Mouse (Mus musculus): ENCODE data around the gene Pax3. TPM values are rescaled to one million over a fixed set of nuclear protein-coding genes. Genes with fewer than 3 reads are reported as not detected.
A peak's percentile ranks its signal among the peaks of the same experiment; 100 is the strongest.

Pax3 gene
- total RNA-seq (2021): not detected
- long read RNA-seq, experiment 1: 0 reads
- long read RNA-seq, experiment 2: 0 reads

GRCm38 (mm10) chr1:78196751-78197311 is at the start of gene Pax3:
Gene Pax3, minus strand, starts transcription at chr1:78197134.
- no peak for DNase-seq (ENCODE audit: low spot score in 2 of 2)

DNA sequence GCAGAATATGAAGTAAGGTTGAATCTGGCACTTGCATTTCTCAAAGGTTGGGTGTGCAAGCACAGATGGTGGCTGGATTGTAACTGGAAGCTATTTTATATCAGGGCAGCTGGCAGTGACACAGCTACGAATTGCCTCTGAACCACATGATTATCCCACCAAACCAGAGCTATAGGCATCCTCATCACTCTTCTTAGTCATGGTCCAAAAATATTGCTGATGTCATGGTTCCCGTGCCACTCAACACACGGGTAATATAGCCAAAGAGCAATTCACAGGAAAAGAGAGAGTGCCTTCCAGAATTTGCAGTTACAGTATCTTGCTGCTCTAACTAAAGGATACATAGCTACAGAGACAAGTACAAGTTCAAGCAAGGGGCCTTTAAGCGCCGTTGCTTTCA is 37.4 kb upstream of the Pax3 start:
- no peak for DNase-seq (ENCODE audit: low spot score in 2 of 2)

DNA sequence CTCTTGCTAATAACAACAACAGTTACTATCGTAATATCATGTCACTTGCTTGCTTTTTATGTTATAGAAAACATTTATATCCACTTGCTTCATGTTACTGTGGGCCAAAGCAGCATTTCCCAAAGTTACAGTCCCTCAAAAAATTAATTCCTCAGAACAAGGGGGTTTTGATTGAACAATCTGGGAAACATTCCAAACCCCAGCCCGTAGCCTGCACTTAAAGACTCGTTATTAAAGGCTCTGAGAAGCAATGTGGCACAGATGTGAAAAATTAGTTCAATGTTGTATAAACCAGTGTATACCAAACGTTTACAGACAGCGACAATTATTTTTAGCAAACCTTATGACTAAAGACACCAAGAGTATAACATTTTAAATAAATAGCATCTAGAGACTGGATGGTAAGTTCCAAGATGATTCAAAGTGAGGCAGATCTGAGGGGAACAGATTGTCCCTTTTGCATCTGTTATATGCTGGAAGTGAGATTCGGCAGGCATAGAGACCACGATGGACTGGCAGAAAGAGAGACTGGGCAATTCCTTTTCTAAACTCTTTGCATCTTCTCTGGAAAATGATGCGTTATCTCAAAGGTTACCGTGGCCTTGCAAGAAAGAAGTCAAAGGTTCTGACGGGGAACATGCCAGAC is 35.1 kb upstream of the Pax3 start:
- DNase-seq (ENCODE audit: low spot score in 2 of 2): no peak

DNA sequence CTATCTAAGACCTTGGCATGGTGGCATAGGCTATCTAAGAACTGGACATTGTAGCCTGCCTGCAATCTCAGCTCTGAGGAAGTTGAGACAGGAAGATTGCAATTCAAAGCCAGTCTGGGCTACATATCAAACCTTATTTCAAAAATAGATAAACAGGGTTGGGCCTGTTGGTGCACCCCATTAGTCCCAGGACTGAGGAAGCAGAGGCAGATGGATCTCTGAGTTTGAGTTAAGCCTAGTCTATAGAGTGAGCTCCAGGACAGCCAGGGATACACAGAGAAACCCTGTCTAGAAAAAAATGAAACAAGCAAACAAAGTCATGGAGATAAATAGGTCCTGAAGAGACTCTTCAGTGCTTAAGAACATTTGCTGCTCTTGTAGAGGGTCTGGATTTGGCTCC is 32.9 kb upstream of the Pax3 start:
- no peak for DNase-seq (ENCODE audit: low spot score in 2 of 2)

GRCm38 (mm10) chr1:78228771-78229170 is 31.8 kb upstream of the Pax3 start:
- DNase-seq (ENCODE audit: low spot score in 2 of 2): no peak

DNA sequence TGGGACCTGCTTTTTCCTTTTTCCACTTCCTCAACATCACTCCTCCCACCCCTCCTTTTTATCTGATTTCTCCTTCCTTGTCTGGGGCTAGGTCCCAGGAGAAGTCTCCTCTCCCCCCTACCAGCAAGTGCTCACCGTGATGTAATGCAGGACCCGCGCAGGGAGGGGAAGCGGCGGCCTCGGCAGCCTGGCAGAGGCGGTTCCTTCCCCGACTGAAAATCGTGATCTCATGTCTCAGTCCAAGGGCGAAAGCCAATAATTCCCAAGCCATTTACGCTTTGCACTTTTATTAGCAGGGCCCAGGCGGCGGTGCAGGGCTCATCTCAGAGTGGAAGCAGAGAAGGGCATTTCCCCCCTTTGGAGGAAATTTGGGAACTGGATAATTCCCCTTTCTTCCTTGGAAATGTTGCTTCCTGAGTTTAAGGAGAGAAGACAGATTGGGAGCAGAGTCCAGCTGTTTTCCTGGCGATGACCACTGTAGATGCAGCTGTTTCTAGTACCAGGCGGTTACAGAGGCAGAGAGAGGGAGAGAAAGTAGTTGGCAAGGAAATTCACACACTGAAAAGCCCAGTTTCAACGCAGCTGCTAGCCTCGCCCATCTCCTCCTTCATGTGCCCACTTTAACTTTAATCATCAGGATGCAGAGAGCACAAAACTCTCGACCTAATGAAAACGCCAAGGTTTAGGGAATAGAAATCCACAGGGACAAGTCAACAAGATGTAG is 21.3 kb upstream of the Pax3 start:
- no peak for DNase-seq (ENCODE audit: low spot score in 2 of 2)

- DNase-seq (ENCODE audit: low spot score in 2 of 2): peak in 1 of 2 experiments; percentile 30
These were observed 20.5 kb upstream of the Pax3 start for GRCm38 (mm10) chr1:78217151-78218034.

GRCm38 (mm10) chr1:78216509-78217141 is 19.7 kb upstream of the Pax3 start:
- DNase-seq (ENCODE audit: low spot score in 2 of 2): no peak

GRCm38 (mm10) chr1:78215749-78216508 is 19.0 kb upstream of the Pax3 start:
- no peak for DNase-seq (ENCODE audit: low spot score in 2 of 2)

DNA sequence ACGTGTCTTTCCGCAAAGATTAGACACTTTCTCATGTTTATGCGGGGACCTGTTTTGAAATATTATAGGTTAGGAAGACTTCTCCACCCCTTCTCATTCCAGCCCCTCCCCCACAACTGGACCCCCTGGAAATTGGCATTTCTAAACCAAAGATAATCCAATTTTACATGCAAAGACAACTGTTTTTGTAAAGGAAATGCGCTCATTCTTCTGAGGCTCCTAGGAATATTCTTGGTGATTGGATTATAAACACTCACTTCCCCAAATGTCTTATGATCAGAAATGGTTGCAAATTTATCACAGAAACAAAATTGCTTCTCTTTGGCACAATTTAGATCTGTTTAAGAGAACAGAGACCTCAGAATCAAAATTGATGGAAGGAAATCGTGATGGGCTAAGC is 14.1 kb upstream of the Pax3 start:
- no peak for DNase-seq (ENCODE audit: low spot score in 2 of 2)

GRCm38 (mm10) chr1:78210568-78210967 is 13.6 kb upstream of the Pax3 start:
- DNase-seq (ENCODE audit: low spot score in 2 of 2): no peak

DNA sequence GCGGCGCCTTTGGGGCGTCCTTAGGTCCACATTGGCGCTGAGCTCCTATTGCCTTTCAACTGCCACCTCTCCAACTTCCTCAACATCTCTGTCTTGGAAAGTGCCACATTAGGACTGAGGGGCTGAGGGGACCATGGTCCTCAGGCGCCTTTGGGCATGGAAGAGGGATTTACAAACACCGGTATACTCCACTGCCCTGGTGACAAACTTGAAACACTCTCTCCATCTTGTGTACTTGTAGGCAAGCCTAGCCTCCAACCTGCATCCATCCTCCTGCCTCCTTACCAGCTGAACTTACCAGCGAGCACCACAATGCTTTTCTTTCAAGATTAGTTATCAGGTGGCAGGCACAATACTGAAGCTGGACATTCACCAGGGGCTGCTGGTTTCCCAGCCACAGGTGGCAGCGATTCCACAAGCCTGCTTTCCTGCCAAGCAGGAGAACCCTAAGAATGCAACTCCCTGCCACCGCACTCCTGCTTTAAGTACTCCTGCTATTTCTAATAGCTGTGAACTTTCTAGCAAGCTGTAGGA is 11.4 kb upstream of the Pax3 start:
- DNase-seq (ENCODE audit: low spot score in 2 of 2): no peak

GRCm38 (mm10) chr1:78204341-78204740 is 7.4 kb upstream of the Pax3 start:
- no peak for DNase-seq (ENCODE audit: low spot score in 2 of 2)

DNA sequence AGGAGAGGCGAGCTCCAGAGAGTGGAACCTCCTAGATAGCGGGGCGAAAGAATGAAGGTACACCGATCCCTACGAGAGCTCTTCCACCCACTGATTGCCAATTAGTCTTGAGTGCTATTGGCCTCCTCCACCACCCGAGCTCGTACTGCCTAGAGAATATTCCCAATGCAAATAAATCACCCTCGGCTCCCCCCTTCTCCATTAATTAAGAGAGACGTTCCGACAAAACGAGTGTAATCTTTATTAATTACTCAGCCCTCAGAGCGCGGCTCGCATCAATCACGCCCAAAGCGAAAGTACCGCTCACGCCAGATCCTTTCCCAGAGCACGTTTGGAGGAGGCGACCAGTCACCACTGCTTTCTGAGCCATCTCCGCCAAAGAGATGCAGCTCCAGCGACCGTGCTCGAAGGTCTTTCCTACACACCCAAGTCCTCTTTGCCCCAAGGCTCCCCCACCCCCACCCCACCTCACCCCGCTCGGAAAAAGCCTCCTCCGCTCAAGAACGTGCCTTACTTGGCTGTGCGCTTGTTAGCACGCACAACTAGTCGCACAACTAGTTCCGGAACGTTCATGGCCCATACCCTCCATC is 6.8 kb upstream of the Pax3 start:
- DNase-seq (ENCODE audit: low spot score in 2 of 2): no peak

DNA sequence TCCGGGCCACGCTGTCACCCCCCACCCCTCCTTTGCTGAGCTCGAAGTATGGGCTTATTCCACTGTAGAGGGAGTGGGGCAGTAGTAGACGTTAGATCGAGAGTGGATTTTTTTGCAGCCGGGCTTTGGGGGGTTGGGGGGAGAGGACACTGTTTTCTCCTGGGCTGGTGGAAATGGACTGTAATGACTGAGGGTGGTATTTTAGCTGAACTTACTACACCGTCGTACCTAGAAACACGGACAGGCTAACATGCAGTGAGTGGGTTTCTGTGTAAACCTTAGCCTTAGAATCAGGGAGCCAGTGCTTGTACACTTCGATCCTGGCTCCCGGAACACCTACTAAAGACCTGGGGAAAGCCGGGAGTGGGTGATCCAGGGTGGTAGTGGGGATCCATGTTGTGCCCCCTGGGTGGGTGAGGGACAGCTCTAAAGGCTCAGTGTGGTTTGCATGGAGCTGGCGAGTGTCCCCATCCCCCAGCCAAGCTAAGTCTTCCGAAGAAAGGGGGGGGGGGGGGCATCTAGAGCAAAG is 6.2 kb upstream of the Pax3 start:
- DNase-seq (ENCODE audit: low spot score in 2 of 2): no peak

- no peak for DNase-seq (ENCODE audit: low spot score in 2 of 2)
These were observed 5.6 kb upstream of the Pax3 start for GRCm38 (mm10) chr1:78202466-78203085.

DNA sequence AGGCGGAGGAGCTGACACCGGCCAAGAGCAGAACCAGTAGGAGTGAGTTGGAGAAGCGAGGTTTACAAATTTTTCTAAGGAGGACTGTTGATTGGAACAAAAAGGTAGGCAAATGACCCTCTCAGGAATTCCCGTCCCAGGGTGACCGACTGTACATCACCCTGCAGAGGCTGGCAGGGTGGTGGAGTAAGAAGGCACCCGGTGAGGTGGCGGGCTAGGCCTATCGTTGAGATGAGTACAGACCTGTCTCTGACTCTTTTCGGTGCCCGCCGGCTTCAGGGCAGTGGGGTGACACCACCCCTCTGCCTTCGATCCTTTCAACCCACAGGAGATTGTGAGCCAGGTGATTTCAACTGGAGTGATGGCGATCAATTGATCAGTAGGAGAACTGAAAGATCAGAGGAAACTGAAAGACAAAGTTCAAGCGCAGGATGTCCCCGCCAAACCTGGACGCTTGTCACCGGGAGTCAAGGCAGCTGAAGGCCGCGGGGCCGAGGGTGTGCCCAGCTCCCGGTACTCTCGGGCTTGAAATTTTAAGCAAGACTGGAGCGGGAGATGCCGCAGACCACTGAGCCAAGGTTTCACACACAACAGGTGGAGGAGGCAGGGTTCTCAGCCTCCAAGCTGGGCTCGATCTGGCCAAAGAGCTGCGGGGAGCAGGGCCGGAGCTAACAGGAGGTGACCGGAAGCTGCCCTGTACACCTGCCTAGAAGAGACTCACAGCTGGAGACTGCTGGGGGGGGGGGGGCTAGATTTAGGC is 4.5 kb upstream of the Pax3 start:
- DNase-seq (ENCODE audit: low spot score in 2 of 2): no peak

DNA sequence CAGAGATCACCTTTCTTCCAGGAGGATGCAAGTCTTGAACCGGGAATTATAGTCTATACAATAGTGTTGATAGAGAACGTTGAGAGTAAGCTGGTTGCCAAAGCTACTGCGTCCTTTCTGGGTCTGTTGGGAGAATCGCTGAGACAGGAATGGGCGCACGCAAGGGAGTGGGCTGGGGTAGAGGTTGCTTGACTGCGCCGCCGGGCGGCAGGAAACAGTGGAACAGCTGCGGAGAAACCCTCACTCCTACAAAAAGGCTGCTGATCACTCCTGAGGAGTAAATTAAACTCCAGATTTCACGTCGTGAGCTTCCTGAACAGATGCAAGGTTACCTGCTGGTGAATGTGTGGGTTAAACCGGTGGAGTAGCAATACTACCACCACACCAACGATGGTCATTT is 3.3 kb upstream of the Pax3 start:
- no peak for DNase-seq (ENCODE audit: low spot score in 2 of 2)

Data from adrenal gland, adult 18-20 months (tissue).